Mouse (Mus musculus) kidney, postnatal 10 days (tissue): ENCODE measurements around the gene Sufu.

Experiments
- DNase-seq: peaks from one replicate; pipeline ENCODE4 v3.0.0; 2021; ENCODE audit warnings: mixed read lengths

Sufu gene

DNA sequence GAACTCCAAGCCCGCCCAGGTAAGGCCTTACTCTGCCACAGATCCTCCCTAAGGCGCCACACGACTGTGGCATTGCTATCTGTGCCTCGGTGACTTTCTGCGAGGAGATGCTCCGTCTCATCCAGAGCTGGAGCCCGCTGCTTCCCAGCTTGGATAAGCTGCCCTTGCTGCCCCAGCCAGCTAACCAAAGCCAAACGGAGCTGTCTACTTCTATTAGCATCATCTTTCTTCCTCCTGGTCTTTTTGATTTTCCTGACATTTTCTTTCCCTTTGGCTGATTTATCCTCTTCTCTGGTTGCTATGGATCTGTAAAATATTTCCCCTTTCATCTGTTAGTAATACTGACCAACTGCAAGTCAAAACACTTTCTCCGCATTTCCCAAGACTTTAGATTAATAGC, 37.9 kb downstream of the Sufu start:
- no peak for DNase-seq

DNA sequence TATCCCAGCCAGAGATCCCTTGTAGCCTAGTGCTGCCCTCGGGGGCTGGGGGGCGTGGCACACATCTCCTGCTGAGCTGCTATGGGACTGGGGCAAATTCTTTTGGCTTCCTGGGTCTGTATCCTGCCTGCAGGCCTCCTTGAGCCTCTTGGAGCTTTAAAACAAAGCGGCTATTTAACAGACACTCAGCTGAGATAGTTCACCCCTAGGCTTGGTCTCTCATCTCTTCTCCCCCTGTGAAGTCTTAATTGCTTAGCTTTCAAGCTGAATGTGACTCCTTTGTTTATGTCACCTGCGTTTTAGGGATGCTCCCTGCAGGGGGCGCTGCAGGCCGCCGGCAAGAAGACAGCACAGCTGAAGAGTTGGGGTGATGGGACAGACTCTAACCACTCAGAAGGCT, 38.8 kb downstream of the Sufu start:
- no peak for DNase-seq

DNA sequence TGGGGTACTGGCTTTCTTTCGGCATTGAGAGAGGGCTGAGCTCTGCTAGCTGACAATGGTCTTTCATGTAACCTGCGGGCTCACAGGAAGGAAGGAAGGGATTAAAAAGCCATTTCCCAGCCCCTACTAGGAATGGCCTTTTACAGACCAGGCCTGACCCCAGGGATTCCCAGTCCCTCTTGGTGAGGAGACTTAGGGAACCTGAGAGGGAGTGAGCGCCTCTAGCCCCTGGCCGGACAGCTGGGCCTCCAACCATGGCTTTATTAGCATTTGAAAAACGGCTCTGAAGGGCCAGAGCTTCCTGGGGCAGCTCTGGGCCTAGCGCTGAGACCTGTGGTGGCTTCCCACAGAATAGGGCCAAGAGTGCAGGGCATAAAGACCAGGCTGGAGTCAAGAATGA, 46.8 kb downstream of the Sufu start:
- DNase-seq, result no peak

DNA sequence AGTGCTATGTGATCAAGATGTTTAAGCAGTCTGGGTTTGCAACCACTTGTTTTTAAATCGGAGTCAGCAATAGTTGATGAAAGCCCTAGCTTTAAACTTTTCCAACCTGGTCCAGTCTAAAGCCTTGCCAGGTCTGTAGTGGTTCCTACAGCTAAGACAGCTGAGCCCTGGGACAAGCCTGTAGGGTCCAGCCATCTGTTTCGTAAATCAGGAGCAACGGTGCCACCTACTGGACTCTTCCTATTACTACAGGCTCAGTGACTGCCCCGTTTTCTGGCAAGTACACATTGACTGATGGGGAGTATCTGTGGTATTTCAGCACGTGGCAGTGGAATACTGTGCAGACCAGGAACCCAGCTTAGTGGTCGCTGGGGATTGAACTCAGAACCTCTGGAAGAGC, 47.5 kb downstream of the Sufu start:
- DNase-seq, result peak; percentile 90

DNA sequence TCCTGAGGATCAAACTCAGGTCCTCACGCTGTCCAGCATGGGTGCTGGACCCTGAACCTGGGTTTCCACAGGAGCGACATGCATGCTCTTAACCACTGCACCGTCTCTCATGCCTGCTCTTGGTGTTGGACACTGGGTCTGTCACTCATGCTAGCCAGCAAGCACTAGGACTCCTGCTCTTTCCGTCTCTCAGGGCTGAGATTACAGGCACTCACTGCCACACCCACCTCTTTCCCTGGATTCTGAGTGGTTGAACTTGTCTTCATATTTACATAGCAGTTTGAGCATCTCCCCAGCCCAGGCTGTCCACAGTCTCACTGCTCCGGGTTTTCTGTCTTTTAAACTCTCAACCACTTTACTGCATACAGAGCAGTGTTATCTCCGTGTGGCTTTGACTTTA, 48.9 kb downstream of the Sufu start:
- no peak for DNase-seq

DNA sequence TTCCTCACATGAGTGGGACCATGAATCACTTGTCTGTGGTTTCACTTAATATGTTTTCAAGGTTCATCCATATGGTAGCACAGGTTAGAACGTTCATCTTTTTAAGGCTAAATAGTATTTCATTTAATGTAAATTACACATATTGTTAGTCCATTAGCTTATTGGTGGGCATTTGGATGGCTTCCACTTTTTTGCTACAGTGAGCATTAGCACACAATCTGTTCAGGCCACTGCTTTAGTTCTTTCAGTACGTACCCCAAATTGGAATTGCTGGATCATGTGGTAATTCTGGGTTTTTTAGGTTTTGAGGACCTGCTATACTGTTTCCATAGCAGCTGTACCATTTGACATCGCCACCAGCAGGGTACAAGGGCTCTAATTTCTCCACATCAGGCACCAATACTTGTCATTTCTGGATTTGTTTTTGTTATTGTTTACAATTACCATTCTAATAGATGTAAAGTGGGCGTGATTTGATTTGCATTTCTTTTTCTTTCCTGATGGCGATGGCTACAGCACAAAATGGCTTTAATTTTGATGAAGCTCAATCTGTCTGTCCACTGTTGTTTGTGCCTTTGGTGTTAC, 49.8 kb downstream of the Sufu start:
- DNase-seq, result no peak

DNA sequence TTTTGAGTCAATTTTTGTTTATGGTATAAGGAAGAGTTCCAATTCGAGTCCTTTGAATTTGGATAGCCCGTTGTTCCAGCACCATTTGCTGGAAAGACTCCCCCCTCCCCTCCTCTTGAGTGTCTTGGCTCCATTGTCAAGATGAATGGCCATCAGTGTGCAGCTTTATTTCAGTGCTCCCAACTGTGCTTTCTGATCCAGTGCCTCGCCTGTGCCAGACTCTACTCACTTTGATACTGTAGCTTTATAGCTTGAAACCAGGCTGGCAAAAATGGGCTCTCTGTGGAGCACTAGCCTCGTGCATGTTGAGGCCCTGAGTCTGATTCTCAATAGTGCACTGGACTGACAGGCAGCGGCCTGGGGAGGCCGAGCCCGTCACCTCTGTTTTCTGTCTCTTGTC, 50.4 kb downstream of the Sufu start:
- no peak for DNase-seq

DNA sequence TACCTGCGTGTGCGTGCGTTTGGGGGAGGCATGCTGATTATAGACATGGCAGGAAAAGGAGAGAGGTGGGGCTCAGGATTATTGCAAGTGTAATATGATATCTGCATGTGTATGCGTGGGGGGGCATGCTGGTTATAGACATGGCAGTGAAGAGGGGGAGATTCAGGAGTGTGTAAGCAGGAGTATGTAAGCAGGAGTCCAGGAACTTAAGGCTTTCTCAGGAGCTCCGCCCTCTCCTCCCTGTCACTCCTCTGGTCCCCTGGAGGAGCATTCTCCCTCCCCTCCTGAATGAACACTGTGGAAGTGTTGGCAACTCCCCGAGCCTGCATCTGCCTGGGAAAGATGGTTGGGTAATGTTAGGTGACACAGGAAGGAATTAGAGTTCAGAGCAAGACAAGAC, 51.2 kb downstream of the Sufu start:
- no peak for DNase-seq

DNA sequence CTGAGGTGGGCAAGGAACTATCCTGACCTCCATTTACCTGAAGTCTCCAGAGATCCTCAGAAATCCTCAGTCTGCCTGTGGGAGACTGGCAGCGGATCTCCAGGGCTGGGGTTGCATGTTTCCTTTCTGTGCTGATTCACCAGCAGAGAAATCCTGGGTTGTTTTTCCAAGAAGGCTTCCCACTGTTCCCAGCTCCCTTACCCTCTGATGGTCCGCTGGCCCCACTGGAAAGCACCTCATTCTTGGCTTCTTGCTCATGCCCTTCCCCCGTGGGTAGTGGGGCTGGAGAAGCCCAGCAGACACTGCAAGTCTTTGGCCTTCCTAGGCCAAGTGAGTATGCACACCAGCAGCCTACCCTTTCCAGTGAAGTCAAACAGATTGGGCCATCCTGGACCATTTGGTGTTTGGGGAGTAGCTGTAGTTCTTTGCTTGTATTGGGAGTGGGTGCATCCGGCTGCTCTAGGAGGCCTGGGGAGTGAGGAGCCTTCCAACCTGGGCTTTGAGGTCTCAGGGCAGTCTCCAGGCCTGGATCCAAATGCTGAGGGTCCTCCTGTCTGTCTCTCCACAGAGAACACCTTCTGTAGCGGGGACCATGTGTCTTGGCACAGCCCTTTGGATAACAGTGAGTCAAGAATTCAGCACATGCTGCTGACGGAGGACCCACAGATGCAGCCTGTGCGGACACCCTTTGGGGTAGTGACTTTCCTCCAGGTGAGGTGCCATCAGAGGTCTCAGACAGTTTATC, 52.7 kb downstream of the Sufu start:
- DNase-seq, result no peak

DNA sequence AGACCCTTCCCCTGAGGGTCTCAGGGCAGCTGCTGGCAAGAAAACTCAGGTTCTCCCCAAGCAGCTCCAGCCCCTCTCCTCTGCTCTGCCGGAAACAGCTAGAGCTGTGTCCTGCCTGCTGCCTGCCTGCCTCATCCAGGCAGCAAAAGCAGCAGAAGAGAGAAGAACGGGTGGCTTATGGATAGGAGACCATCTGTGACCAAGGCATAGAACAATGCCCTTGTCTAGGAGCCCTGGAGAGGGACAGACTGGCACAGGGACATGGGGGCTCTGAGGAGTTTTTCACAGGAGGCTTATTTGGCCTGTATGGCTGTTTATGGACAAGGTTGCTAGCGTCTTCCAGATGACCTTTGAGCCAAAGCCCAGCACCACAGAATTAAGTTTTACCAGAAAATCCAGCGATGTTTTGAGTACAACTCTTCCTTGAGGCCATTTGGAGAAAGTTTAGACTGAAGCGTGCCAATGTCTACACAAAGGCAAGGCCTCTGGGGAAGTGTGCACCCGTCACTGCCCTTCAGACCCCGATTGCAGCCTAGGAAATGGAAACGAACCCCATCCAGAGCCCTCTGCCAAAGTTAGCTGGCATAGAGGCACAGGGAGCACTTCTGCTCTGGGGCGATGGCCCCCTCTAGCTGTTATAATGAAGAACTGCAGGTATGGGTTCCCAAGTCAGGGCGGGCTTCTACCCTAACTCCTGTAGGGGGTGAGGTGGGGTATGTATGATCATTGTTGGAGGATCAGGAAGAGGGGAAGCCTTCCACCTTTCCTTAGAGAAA, 55.5 kb downstream of the Sufu start:
- peak; percentile 66 for DNase-seq

DNA sequence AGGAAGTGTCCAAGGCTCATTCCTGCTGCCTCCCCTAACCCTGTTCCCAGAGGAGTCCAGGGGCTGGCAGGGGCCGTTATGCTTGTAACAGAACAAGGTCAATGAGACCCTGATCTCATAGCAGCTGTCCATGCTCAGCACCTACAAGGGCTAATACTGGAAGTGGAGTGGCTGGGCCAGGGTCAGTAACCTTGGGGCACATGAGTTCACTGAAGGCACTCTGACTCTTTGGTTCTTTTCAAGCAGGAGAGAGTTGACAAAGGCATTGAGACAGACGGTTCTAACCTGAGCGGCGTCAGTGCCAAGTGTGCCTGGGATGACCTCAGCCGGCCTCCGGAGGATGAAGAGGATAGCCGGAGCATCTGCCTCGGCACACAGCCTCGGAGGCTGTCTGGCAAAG, 56.2 kb downstream of the Sufu start:
- DNase-seq, result peak; percentile 29

DNA sequence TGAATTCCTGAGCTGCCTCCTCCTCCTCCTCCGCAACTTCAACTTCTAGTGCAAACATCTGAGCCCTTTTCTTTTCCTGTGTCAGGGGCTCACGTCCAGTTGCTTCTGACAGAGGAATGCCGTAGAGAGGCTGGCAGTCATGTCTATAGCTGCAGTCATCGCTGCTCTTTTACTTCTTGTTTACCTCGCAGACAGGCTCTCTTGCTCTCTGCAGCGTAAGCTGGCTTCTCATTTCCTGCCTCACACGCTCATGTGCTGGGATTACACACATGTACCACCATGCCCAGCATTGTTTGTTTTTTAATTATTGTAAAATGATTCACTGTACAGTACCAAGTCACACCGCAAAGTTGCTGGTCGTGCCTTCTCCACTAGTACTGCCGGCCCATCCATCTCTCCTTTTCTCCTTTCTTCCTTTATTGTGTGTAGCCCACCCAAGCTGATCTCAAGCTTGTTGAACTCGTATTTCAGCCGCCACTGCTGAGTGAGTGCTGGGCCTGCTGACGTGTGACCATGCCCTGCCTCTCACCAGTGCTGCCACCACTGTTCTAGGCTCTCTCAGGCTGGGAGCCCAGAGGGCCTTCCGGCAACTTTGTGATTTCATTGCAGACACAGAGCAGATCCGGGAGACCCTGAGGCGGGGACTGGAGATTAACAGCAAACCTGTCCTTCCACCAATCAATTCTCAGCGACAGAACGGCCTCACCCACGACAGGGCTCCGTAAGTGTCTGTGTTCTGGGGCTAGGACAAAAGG, 57.6 kb downstream of the Sufu start:
- peak; percentile 40 for DNase-seq

DNA sequence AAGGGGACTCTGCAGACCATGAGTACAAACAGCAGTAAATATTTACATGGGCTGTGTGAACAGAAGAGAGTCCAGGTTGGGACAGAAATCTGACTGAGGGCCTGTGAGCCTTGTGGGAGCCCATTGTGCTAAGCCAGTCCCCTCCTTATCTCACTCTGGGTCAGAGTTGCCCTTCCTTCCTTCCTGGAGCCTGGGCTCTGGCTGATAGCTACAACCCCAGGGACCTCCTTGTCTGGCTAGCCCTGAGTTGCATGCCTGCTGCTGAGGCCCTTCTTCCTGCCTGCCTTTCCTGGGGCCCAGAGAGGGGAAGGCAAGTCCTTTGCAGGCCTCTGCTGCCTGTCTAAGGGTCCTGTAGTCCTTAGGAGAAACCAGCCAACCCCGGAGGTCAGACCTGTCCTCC, 58.3 kb downstream of the Sufu start:
- peak; percentile 71 for DNase-seq

DNA sequence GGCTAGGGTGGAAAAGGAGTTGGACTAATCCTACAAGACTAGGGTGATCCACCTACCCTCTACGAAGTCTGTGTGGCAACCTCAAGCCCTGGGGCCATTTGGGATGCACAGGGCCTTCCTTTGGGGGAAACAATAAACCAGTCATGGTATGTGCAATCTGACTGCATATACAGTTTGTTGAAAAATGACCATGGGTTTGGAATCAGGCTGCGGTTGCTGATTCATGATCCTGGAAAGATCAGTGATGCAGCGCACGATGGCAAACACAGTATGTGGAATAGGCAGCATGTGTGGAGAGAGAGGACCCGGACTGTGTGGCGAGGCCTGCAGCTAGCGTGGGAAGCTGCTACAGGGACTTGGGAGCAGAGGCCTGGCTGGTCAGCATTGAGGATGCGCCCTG, 58.9 kb downstream of the Sufu start:
- DNase-seq, result no peak

DNA sequence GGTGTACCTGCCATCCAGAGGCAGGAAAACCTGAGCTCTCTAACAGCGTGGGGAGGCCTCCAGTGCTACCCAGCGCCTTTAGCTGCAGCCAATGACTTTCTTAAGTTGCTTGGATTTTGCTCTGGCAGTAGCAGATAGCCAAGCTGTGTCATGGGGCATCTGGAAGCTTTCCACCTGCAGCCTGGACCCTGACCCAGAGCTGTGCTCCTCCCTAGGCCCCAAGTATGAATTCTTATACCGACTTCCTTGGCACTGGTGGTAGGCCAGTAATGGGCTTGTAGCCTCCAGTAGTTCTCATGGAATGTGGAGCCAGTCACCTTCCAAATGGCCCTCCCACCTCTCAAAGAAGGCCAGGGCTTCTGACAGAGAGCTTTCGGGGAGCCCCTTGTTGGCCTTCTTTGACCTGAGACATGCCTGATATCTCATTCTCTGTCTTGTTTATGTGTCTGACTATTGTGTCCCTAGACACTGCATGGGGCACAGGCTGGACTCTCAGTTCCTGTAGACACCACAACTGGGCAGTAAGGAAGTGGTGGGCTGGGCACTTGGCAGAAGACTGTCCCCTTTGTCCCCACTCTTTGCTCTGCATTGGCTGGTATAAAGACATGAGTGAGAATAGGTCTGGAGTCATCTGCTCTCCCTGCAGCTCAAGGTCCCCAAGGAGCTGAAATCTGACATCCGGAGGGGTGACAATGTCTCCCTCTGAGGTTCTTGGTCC, 59.5 kb downstream of the Sufu start:
- peak; percentile 72 for DNase-seq

DNA sequence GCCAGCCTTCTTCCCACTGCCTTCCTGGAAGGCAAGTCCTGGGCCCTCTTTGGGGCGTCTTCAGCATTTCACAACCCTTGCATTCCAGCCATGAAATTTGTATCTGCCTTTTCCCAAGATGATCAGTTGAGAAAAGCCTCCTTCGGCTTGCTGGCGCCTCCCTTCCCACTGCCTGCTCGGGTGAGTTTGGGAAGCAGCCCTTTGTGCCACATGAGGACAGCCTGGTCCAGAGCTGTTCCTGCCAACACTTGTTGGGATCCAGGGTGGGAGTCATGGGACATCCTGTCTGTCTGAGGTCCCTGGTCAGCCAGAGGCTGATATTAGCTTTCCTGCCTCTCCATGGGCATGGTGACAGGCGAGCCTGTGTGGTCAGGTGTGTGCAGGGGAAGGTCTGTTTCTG, 61.1 kb downstream of the Sufu start:
- DNase-seq, result no peak

DNA sequence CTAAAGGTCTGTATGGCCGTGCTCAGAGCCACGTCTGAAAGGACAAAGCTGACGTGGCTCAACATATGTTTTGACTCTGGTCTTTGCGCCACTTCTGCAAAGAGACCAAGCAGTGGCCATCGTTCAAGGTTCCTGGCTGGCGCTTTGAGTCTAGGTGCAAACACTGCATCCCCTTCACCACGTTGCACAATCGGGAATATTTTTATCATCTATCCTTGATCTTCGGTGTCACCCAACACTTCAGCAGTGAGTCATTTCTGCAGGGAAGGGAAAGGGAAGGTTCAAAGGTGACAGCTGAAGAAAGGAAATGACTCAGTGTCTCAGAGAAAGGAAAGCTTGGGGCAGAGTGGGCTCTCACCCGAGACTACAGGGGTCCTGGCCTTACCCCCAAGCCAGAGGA, 62.6 kb downstream of the Sufu start:
- DNase-seq, result no peak

DNA sequence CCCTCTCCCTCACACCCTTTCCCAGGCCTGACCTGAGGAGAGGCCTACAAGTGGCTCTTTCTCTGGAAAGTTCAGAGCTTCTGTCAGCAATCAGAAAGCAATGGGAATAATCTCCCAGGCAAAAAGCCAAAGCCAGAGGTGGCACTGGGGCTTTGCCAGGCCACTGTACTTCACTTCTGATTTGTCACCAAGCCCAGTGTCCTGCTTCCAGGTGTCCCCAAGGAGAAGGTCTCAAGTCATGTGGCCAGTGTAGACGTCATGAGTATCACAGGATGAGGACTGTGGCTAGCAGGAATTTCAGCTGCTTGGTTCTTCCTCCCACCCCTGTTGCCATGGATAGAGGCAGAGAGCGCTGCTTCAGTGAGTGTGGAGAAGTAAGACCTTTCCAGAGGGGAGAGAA, 63.2 kb downstream of the Sufu start:
- DNase-seq, result no peak

DNA sequence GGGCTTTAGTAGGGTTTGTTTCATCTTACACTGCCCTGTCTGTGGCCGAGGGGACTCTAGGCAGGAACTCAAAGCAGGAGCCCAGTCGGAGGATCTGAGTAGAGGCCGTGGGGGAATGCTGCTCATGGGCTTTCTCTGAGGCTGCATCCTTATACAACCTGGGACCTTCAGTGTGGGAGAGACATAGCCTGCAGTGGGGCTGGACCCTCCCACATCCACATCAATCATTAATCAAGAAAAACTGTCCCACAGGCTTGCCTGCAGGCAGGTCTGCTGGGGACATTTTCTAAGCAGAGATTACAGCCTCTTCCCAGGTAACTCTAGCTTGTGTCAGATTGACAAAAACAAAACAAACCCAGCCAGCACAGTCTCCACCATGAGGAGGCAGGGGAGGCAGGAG, 65.9 kb downstream of the Sufu start:
- DNase-seq, result no peak

DNA sequence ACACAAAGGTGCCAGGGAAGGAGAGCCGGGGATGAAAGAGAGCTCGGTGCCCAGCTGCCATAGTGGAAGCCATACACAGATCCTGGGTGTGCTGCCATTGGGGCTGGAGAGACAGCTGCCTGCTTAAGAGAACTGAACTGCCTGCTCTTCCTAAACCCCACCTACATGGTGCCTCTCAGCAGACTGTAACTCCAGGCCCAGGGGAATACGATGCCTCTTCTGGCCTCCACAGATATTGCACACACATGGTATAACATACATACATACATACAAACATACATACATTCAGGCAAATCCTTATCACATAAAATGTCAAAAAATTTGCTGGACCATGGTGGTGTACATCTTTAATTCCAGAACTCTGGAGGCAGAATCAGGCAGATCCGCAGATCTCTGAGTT, 66.8 kb downstream of the Sufu start:
- no peak for DNase-seq

DNA sequence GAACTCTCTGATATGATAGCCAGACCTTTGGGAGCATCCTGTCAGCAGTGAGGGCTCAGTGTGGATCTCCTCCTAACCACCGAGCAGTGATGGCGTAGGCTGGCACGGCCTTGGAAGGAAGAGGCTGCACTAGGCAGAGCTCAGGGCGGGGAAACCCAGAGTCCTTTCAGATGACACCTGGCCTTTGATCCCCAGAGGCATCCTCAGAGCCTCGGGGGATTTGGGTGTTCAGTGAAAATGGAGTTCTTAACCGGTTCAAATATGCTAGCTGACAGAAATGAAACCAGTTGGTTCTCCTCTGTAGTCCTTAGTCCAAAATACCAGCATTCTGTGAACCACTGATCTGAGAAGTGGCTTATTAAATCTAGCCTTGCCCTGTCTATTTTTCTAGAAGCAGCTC, 69.5 kb downstream of the Sufu start:
- no peak for DNase-seq

DNA sequence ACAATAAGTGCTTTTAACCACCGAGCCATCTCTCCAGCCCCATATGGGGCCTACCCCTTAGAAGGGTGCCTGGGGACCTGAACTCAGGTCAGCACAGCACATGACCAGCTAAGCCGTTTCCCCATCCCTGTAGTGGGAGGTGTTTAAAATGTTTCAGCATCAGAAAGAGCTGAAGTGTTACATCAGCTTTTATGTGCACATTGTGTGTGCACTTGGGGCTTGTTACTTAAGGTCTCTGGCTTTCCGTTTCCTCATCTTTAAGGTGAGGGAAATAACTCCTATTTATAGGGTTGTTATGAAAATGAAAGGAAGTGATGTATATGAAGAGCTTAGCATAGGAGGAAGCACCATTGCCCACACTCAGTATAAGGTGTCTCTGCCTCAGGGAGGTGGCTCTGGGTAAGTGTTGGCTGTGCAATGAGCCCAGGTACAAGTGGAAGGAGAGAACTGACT, 70.4 kb downstream of the Sufu start:
- no peak for DNase-seq
